Mouse (Mus musculus) cerebellum, adult (tissue): ENCODE results near the gene Tmem210.

Experiments used
- ATAC-seq: cut with Nextera tagmentation; 2 replicates; pipeline ENCODE4 v1.9.2; 2017; ENCODE audit warnings: mild to moderate bottlenecking, moderate library complexity, mixed read lengths; ENCODE audit not compliant: insufficient number of reproducible peaks, low FRiP score, low TSS enrichment

Gene Tmem210

GRCm38 (mm10) chr2:25331470-25331869 lies 43.5 kb downstream of the Tmem210 start:
- no peak for ATAC-seq

- ATAC-seq: peak; percentile 95
Observed at GRCm38 (mm10) chr2:25332286-25333160, 44.6 kb downstream of the Tmem210 start, which contains the start of gene Man1b1. Gene Man1b1, plus strand, starts transcription at chr2:25332338.

GRCm38 (mm10) chr2:25333569-25333968 lies 45.6 kb downstream of the Tmem210 start:
- no peak for ATAC-seq

- no peak for ATAC-seq
Observed at GRCm38 (mm10) chr2:25338303-25338702, 50.4 kb downstream of the Tmem210 start.
